Mouse (Mus musculus) stomach, embryonic 16.5 days (tissue): ENCODE results near the gene Olfr1532-ps1. TPM values are rescaled to one million over a fixed set of nuclear protein-coding genes. Genes with fewer than 3 reads are reported as not detected.
"Not testable (repeated sequence)": the region's sequence is repeated elsewhere in the genome, so short reads cannot be mapped to it uniquely, and the experiment has no call there.

Source experiments
- ATAC-seq: fragments of 200-750 bp; cut with Nextera tagmentation; 2 replicates; pipeline ENCODE4 v1.8.0; 2017; ENCODE audit warnings: moderate number of reproducible peaks, moderate TSS enrichment; ENCODE audit not compliant: insufficient read depth, low FRiP score
- H3K27ac ChIP-seq: fragments of 300-500 bp; sonication (generic); 2 replicates; pipeline ENCODE4 v1.5.1; 2014; ENCODE audit warnings: low read length
- H3K27me3 ChIP-seq: fragments of 300-500 bp; sonication (generic); 2 replicates; pipeline ENCODE4 v1.6.1; 2014; ENCODE audit warnings: low read length, control low read depth, mixed read lengths; ENCODE audit not compliant: control insufficient read depth, insufficient read depth
- H3K36me3 ChIP-seq: fragments of 300-500 bp; sonication (generic); 2 replicates; pipeline ENCODE4 v1.6.1; 2014; ENCODE audit warnings: low read length; ENCODE audit not compliant: control insufficient read depth, insufficient read depth
- H3K4me1 ChIP-seq: fragments of 300-500 bp; sonication (generic); 2 replicates; pipeline ENCODE4 v1.6.1; 2014; ENCODE audit warnings: low read length, control low read depth, mixed read lengths; ENCODE audit not compliant: control insufficient read depth, insufficient read depth
- H3K4me2 ChIP-seq: fragments of 300-500 bp; sonication (generic); 2 replicates; pipeline ENCODE4 v1.6.1; 2014; ENCODE audit warnings: low read depth, low read length, mixed read lengths
- H3K4me3 ChIP-seq: fragments of 300-500 bp; sonication (generic); replicated peaks from 2 replicates; pipeline ENCODE4 v1.5.1; 2014; ENCODE audit warnings: mild to moderate bottlenecking, low read length
- H3K9ac ChIP-seq: fragments of 300-500 bp; sonication (generic); 2 replicates; pipeline ENCODE4 v1.6.1; 2014; ENCODE audit warnings: low read length
- H3K9me3 ChIP-seq: fragments of 300-500 bp; sonication (generic); replicated peaks from 2 replicates; pipeline ENCODE4 v1.6.1; 2016; ENCODE audit warnings: low read length, control low read depth; ENCODE audit not compliant: control insufficient read depth
- WGBS: fragments of 180-500 bp; shearing (Covaris S2); extraction: QIAGEN DNeasy Blood & Tissue Kit; methylation state at CpG from one replicate; pipeline ENCODE4 v1.1.7; 2014; 5-methylcytosine and 5-hydroxymethylcytosine counted together
- polyA plus RNA-seq: library from polyadenylated mRNA; unstranded; fragments of >200 nt; fragmentation: Nextera tagmentation; extraction: Ambion mirVana; gene quantifications from 2 replicates; pipeline ENCODE4 v1.2.1, GENCODE M21; 2015

Gene Olfr1532-ps1
- not detected in 2 replicates for polyA plus RNA-seq

DNA sequence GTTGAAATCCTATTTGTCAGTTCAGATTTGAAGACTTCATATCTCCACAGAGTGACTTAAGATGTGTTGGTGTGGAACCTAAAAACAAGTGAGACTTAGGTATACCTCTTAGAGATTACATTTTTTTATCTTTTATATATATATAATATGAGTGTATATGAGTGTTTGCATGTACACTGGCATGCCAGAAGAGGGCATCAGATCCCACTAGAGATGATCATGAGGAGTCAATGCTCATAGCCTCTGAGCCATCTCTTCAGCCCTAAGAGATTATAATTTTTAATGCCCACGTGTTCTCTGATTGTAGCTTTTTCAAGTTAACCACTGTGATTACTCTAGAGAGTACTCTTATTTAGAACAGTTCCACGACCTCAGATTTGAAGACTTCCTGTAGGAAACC is at the start of gene Olfr1532-ps1:
TSS of gene Olfr1532-ps1 (plus strand) at position 326 of the 400 bp plus-strand sequence.
- WGBS: 60% methylated on average over 2 of the region's 2 CpGs
- ATAC-seq: no peak
- H3K4me3 ChIP-seq: no peak within 1 kb of the TSS
- no peaks in the 10 kb centered on the region for H3K36me3 ChIP-seq
- no peak within 1 kb of the TSS for H3K9ac ChIP-seq
- no peaks in the 10 kb centered on the region for H3K27me3 ChIP-seq
- H3K27ac ChIP-seq: no peak within 1 kb of the TSS
- no peaks in the 10 kb centered on the region for H3K9me3 ChIP-seq
- H3K4me1 ChIP-seq: no peaks in the 10 kb centered on the region
- no peak within 1 kb of the TSS for H3K4me2 ChIP-seq

DNA sequence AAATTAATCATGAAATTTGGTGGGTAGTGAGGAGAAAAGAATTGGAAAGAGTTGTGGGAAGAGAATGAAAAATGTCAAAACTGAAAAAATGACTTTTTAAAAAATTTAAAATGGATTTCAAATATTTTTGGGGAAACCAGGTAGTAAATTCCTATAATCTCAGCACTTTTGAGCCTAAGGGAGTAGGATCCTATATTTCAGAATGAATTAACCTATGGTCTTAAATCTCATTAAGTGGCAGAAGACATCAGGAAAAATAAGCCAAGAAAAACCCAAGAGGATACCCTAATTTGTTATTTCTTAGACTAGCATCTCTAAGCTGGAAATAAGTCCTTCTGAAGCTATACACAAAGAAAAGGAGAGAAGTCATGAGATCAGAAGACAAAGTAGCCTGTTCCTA is 44.9 kb upstream of the Olfr1532-ps1 start, which contains the start of gene Olfr704:
TSS of gene Olfr704 (plus strand) at position 301 of the 400 bp plus-strand sequence.
- Histone ChIP-seq H3K4me2 (no peak within 1 kb of the TSS), H3K27me3 (no peaks in the 10 kb centered on the region), H3K9me3 (no peaks in the 10 kb centered on the region), H3K36me3 (no peaks in the 10 kb centered on the region), H3K4me3 (no peak within 1 kb of the TSS), H3K27ac (no peak within 1 kb of the TSS), H3K9ac (no peak within 1 kb of the TSS), H3K4me1 (no peaks in the 10 kb centered on the region)
- no peak for ATAC-seq

GRCm38 (mm10) chr7:106876791-106877190 is 31.0 kb upstream of the Olfr1532-ps1 start, which contains the start of gene Olfr705:
TSS of gene Olfr705 (minus strand) at chr7:106876891.
- Histone ChIP-seq H3K9me3 (no peaks in the 10 kb centered on the region), H3K36me3 (no peaks in the 10 kb centered on the region), H3K27ac (no peak within 1 kb of the TSS), H3K4me1 (no peaks in the 10 kb centered on the region), H3K4me2 (no peak within 1 kb of the TSS), H3K4me3 (no peak within 1 kb of the TSS), H3K27me3 (no peaks in the 10 kb centered on the region), H3K9ac (no peak within 1 kb of the TSS)
- 78% methylated on average over 3 of the region's 3 CpGs for WGBS
- ATAC-seq: no peak

GRCm38 (mm10) chr7:106888062-106888461 is 19.7 kb upstream of the Olfr1532-ps1 start, which contains the start of gene Olfr706:
TSS of gene Olfr706 (minus strand) at chr7:106888162.
- H3K36me3 ChIP-seq: no peaks in the 10 kb centered on the region
- 82% methylated on average over 2 of the region's 2 CpGs for WGBS
- H3K4me3 ChIP-seq: no peak within 1 kb of the TSS
- no peak within 1 kb of the TSS for H3K27ac ChIP-seq
- ATAC-seq: no peak
- H3K27me3 ChIP-seq: no peaks in the 10 kb centered on the region
- no peaks in the 10 kb centered on the region for H3K9me3 ChIP-seq
- H3K4me1 ChIP-seq: no peaks in the 10 kb centered on the region
- no peak within 1 kb of the TSS for H3K4me2 ChIP-seq
- no peak within 1 kb of the TSS for H3K9ac ChIP-seq

- not testable (repeated sequence) for H3K4me2 ChIP-seq, H3K27ac ChIP-seq, H3K4me3 ChIP-seq, H3K9me3 ChIP-seq, ATAC-seq, H3K9ac ChIP-seq, H3K36me3 ChIP-seq, H3K27me3 ChIP-seq, H3K4me1 ChIP-seq
- 84% methylated on average over 3 of the region's 3 CpGs for WGBS
Observed at GRCm38 (mm10) chr7:106901141-106901540, 6.7 kb upstream of the Olfr1532-ps1 start, which contains the start of gene Olfr707. TSS of gene Olfr707 (minus strand) at chr7:106901241.

GRCm38 (mm10) chr7:106920961-106921360 is 13.2 kb downstream of the Olfr1532-ps1 start:
- WGBS: 88% methylated on average over 2 of the region's 7 CpGs

DNA sequence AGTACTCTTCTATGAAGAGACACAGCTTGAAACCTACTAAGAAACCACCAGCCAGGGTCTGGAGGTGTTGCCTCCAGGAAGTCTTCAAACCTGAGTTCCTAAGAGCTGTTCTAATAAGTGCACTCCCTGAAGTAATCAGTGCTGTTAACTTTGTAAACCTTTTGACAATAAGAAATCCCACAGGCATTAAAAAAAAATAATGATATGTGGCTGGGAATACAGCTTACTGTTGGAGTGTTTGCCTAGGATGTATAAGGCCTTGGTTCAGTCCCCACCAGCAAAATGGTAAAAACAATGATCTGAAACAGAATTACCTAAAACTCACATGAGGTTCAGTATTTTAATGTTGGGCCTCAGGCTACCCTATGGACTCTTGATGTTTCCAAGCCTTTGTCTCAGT is 24.3 kb downstream of the Olfr1532-ps1 start, which contains the start of gene Olfr709-ps1:
TSS of gene Olfr709-ps1 (minus strand) at position 101 of the 400 bp plus-strand sequence.
- H3K27ac ChIP-seq: no peak within 1 kb of the TSS
- H3K4me1 ChIP-seq: no peaks in the 10 kb centered on the region
- no peak within 1 kb of the TSS for H3K4me2 ChIP-seq
- no peak for ATAC-seq
- H3K4me3 ChIP-seq: no peak within 1 kb of the TSS
- no peaks in the 10 kb centered on the region for H3K36me3 ChIP-seq
- no peak within 1 kb of the TSS for H3K9ac ChIP-seq
- no peaks in the 10 kb centered on the region for H3K9me3 ChIP-seq
- H3K27me3 ChIP-seq: no peaks in the 10 kb centered on the region

More at GRCm38 (mm10) chr7:106920961-106921360, 13.2 kb downstream of the Olfr1532-ps1 start:
- H3K9ac ChIP-seq, H3K27ac ChIP-seq, H3K36me3 ChIP-seq, H3K9me3 ChIP-seq, H3K4me1 ChIP-seq, H3K4me2 ChIP-seq, H3K27me3 ChIP-seq, ATAC-seq, H3K4me3 ChIP-seq: not testable (repeated sequence)

GRCm38 (mm10) chr7:106948212-106948611 is 40.4 kb downstream of the Olfr1532-ps1 start, which contains the start of gene Olfr710:
TSS of gene Olfr710 (minus strand) at chr7:106948312.
- H3K9ac ChIP-seq: no peak within 1 kb of the TSS
- WGBS: 71% methylated on average over 3 of the region's 3 CpGs
- ATAC-seq: no peak
- H3K36me3 ChIP-seq: no peaks in the 10 kb centered on the region
- no peaks in the 10 kb centered on the region for H3K9me3 ChIP-seq
- no peaks in the 10 kb centered on the region for H3K4me1 ChIP-seq
- no peaks in the 10 kb centered on the region for H3K27me3 ChIP-seq
- no peak within 1 kb of the TSS for H3K4me2 ChIP-seq
- H3K27ac ChIP-seq: no peak within 1 kb of the TSS
- no peak within 1 kb of the TSS for H3K4me3 ChIP-seq

GRCm38 (mm10) chr7:106963837-106964236 is 56.0 kb downstream of the Olfr1532-ps1 start, which contains the start of gene Olfr6:
TSS of gene Olfr6 (minus strand) at chr7:106963937.
- no peaks in the 10 kb centered on the region for H3K36me3 ChIP-seq
- 86% methylated on average over 1 of the region's 1 CpGs for WGBS
- H3K4me2 ChIP-seq: no peak within 1 kb of the TSS
- no peaks in the 10 kb centered on the region for H3K27me3 ChIP-seq
- H3K27ac ChIP-seq: no peak within 1 kb of the TSS
- ATAC-seq: no peak
- no peak within 1 kb of the TSS for H3K9ac ChIP-seq
- H3K9me3 ChIP-seq: no peaks in the 10 kb centered on the region
- no peak within 1 kb of the TSS for H3K4me3 ChIP-seq
- no peaks in the 10 kb centered on the region for H3K4me1 ChIP-seq
